Mouse (Mus musculus): ENCODE results near the gene Nlgn2. TPM values are rescaled to one million over a fixed set of nuclear protein-coding genes. Genes with fewer than 3 reads are reported as not detected.

The Nlgn2 gene
- polyA plus RNA-seq, 1 experiment from 2014 or later, result 20.9 TPM

DNA sequence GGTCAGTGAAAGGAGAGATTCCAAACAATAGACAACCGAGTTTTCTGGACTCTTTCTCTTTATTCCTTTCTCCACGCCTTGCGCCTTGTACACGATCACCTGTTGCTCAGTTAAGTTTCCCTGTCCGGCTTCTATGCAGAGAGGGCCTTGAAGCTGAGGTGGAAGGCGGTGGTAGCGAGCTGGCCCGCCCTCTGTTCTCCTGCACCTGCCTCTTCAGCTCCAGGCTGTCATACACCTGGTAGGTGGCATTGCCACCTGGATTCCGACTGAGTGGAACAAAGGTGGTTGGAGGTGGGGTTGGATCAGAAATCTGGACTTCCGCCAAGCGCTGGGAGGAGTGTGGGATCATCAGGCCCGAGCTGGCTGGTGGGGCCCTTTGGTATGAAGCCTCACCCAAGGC is 21.1 kb downstream of the Nlgn2 start:
- Histone ChIP-seq H3K27me3 (no peaks in the 10 kb centered on the region), H3K27ac (replicated peaks) (no peak overlapping the region), H3K9me3 (no peaks in the 10 kb centered on the region), H3K36me3 (no peaks in the 10 kb centered on the region), H3K9ac (replicated peaks) (no peak overlapping the region), H3K4me3 (no peak overlapping the region), H3K4me2 (replicated peaks) (no peak overlapping the region), H3K4me1 (no peaks in the 10 kb centered on the region)
- no peak for ATAC-seq (replicated peaks)
- 94% methylated on average over 12 of the region's 12 CpGs for WGBS

DNA sequence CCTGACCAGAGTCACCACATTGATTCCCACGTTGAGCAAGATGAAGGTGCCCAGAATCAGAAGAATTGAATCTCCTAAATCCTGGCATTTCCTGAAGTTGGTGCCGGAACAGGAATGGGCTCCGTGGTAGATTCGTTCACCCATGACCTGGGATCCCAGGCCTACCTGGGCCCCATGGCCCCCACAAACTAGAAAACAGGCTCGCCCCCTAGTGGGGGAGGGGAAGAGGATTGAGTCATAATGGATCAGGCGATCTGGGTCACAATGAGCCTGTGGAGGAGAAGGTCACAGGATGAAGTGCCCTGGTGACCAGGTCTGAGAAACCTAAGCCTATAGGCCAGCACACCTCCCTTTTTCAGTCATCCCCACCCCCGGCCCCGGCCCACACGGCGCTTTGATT is 22.4 kb downstream of the Nlgn2 start, which contains the start of gene Gm39566:
Gm39566 (minus strand) TSS at position 144 of the 400 bp plus-strand sequence.
- Histone ChIP-seq H3K4me2 (replicated peaks) (no peak within 1 kb of the TSS), H3K4me1 (no peaks in the 10 kb centered on the region), H3K27ac (replicated peaks) (no peak within 1 kb of the TSS), H3K27me3 (no peaks in the 10 kb centered on the region), H3K9me3 (no peaks in the 10 kb centered on the region), H3K36me3 (no peaks in the 10 kb centered on the region), H3K9ac (replicated peaks) (no peak within 1 kb of the TSS), H3K4me3 (no peak within 1 kb of the TSS)
- 65% methylated on average over 10 of the region's 10 CpGs for WGBS
- ATAC-seq (replicated peaks), result no peak

DNA sequence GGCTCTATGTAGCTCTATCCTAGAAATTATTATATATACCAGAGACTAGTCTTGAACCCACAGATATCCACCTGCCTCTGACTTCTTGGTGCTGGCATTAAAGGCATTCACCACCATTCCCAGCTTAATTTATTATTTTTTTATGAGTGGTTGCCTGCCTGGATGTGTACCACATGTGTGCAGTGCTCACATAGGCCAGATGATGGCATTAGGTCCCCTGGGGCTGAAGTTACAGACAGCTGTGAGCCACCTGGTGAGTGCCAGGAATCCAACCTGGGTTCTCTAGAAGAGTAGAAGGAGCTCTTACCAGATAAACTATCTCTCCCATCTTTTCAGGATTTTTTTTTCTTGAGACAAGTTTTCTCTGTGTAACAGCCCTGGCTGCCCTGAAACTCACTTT is 27.3 kb downstream of the Nlgn2 start:
- Histone ChIP-seq H3K9ac (replicated peaks) (no peak overlapping the region), H3K9me3 (no peaks in the 10 kb centered on the region), H3K36me3 (no peaks in the 10 kb centered on the region), H3K4me2 (replicated peaks) (no peak overlapping the region), H3K4me3 (no peak overlapping the region), H3K4me1 (0 out of 2 replicates have a peak, but pooled peaks cover 3% of the 10 kb centered on the region), H3K27ac (replicated peaks) (no peak overlapping the region), H3K27me3 (peaks cover 11% of the 10 kb centered on the region)
- no peak for ATAC-seq (replicated peaks)

DNA sequence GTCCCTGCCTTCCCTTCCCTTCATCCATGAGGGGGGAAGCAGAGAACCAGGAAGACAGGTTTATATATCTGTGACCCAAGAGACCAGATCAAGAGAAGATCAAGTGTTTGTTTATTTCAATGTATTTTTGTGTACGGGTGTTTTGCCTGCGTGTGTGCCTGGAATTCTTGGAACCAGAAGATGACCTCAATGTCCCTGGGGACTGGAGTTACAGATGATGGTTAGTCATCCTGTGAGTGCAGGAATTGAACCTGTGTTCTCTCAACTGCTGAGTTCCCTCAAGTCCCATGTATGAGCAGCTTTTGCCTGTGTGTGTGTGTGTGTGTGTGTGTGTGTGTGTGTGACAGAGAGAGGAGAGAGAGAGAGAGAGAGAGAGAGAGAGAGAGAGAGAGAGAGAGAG is 29.9 kb downstream of the Nlgn2 start:
- no peak overlapping the region for H3K4me2 ChIP-seq (replicated peaks)
- no peaks in the 10 kb centered on the region for H3K36me3 ChIP-seq
- H3K27ac ChIP-seq (replicated peaks), result no peak overlapping the region
- H3K4me3 ChIP-seq, result no peak overlapping the region
- no peaks in the 10 kb centered on the region for H3K9me3 ChIP-seq
- H3K9ac ChIP-seq (replicated peaks), result no peak overlapping the region
- H3K27me3 ChIP-seq, result peaks cover 19% of the 10 kb centered on the region
- WGBS, result 86% methylated on average over 2 of the region's 2 CpGs
- H3K4me1 ChIP-seq, result peaks cover 29% of the 10 kb centered on the region
- no peak for ATAC-seq (replicated peaks)

DNA sequence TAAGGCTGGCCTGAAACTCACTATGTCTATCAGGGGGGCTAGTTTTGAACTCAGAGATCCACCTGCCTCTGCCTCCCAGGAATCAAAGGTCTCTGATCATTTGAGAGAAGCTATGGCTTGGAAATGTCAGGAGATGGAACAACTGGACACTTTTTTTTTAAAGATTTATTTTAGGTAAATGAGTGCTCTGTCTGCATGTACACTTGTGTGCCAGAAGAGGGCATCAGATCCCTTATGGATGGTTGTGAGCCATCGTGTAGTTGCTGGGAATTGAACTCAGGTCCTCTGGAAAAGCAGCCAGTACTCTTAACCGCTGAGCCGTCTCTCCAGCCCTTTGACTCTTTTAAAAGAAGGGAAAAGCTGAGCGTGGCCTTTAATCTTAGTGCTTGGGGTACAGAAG is 31.2 kb downstream of the Nlgn2 start:
- no peak overlapping the region for H3K4me2 ChIP-seq (replicated peaks)
- no peaks in the 10 kb centered on the region for H3K9me3 ChIP-seq
- peaks cover 42% of the 10 kb centered on the region for H3K4me1 ChIP-seq
- H3K27me3 ChIP-seq, result peaks cover 19% of the 10 kb centered on the region
- H3K4me3 ChIP-seq, result no peak overlapping the region
- 84% methylated on average over 4 of the region's 4 CpGs for WGBS
- H3K9ac ChIP-seq (replicated peaks), result no peak overlapping the region
- no peaks in the 10 kb centered on the region for H3K36me3 ChIP-seq
- no peak for ATAC-seq (replicated peaks)
- H3K27ac ChIP-seq (replicated peaks), result no peak overlapping the region

DNA sequence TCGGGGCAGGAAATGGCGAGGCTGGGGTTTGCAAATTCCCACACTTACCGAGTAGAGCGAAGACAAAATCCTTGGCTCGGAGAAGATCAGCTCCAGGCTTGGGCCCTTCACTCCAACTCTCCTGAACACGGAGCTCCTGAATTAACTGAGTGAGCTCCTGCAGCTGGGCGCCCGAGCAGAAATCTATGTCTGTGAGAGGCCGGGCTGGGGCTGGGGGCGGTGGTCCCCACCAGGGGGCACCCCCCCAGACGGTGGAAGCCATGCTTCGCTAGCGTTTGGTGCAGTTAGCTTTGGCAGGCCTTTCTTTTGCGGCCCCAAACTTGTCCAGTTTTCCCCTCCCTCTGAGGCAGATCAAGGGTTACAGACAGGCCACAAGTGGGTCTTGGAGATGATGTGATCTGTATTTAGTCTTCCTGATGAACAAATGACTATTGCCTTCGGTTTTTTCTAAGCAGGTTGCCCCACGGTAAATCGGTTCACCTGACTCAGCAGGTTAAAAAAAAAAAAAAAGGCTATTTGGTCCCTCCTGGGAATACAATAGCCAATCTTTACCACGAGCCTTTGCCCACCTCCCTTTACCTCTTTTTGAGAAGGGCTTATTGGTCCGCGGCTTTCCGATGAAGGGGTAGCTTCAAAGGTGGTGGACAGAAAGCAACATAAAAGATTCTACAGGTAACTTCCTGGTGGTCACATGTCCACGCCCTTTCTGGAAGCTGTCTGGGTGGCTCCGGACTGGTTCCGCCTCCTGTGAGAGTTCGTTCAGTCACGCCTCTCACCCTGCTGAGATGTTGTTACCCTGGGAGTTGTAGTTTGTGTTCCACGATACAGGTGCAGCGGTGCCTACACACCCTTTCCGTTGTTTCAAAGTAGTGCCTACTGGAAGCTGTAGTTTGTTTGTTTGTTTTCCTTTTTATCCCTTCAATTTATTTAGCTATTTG is 32.3 kb downstream of the Nlgn2 start, which contains the start of gene Tmem102:
Tmem102 (minus strand) TSS at position 653 of the 938 bp plus-strand sequence.
- H3K27ac ChIP-seq (replicated peaks), result no peak within 1 kb of the TSS
- H3K9ac ChIP-seq (replicated peaks), result no peak within 1 kb of the TSS
- H3K4me1 ChIP-seq, result peaks cover 46% of the 10 kb centered on the region
- H3K4me3 ChIP-seq, result 0 out of 2 replicates have a peak within 1 kb of the TSS, but pooled peaks have one; percentile 68
- H3K27me3 ChIP-seq, result peaks cover 19% of the 10 kb centered on the region
- no peaks in the 10 kb centered on the region for H3K36me3 ChIP-seq
- H3K9me3 ChIP-seq, result no peaks in the 10 kb centered on the region
- H3K4me2 ChIP-seq (replicated peaks), result peak within 1 kb of the TSS; percentile 98
- ATAC-seq (replicated peaks), result no peak
- WGBS, result 4% methylated on average over 29 of the region's 29 CpGs

DNA sequence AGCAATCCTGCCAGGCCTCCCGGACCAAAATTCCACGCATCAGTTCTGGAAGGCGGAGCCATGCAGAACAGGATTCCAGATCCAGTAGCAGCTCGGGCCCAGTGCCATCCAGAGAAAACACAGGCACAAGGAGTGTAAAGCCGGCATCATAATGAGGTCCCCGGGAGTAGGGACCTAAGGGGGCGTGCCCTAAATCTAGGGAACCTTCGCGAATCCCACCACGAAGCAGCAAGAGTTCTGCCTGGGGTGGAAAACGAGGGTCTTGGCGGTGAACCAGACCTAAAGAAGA is 33.0 kb downstream of the Nlgn2 start:
- H3K9me3 ChIP-seq, result no peaks in the 10 kb centered on the region
- 0 out of 2 replicates have a peak overlapping the region, but pooled peaks have one; percentile 68 for H3K4me3 ChIP-seq
- H3K36me3 ChIP-seq, result no peaks in the 10 kb centered on the region
- H3K4me1 ChIP-seq, result peaks cover 53% of the 10 kb centered on the region
- no peak overlapping the region for H3K27ac ChIP-seq (replicated peaks)
- peak overlapping the region; percentile 98 for H3K4me2 ChIP-seq (replicated peaks)
- no peak for ATAC-seq (replicated peaks)
- H3K27me3 ChIP-seq, result peaks cover 19% of the 10 kb centered on the region
- 6% methylated on average over 12 of the region's 12 CpGs for WGBS
- H3K9ac ChIP-seq (replicated peaks), result no peak overlapping the region

DNA sequence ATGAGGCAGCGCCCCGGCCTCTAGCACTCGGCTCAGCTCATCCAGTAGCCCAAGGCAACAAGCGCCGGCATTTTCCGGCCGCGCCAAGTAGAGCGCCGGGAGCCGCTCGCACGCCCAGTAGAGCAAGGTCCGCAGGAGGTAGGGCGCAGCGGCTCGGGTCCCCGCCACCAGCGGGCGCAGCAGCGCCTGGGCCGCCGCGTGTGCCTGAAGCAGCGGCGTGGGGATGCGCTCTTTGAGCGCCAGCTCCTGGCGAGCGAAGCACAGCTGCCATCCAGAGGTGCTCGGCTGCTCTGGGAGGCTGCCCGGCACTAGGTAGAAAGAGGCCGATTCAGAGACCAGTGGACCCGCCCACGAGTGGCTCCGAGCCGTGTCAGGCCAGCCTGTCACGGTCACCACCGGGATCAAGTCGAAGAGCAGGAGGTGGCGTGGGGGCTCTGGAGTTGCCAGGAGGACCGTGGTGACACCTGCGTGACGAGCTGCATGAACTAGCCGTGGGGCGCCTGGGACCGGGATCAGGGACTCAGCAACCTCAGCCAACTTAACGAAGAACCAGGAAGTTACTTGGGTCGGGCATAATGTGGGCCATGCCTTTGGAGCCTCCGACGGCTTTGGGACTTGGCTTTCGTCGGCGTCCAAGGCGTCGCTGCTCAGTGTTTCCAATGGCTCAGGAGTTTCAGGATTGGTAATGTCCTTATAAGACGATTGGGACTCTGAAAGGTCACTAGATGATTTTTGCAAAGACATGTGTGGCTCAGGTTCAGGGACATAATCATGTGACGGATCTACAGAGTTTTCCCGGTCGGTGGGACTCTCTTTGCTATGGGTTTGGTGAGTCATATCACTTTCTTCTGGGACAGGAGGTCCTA is 33.6 kb downstream of the Nlgn2 start:
- H3K9ac ChIP-seq (replicated peaks), result peak overlapping the region; percentile 76
- H3K36me3 ChIP-seq, result no peaks in the 10 kb centered on the region
- 1% methylated on average over 60 of the region's 60 CpGs for WGBS
- peak; percentile 27; the same call in 1 of the 2 replicates for ATAC-seq (replicated peaks)
- peak overlapping the region; percentile 98 for H3K4me2 ChIP-seq (replicated peaks)
- peaks cover 19% of the 10 kb centered on the region for H3K27me3 ChIP-seq
- H3K27ac ChIP-seq (replicated peaks), result peak overlapping the region; percentile 98; the same call in 1 of the 2 replicates
- H3K4me3 ChIP-seq, result peak overlapping the region; percentile 68
- peaks cover 59% of the 10 kb centered on the region for H3K4me1 ChIP-seq
- no peaks in the 10 kb centered on the region for H3K9me3 ChIP-seq

DNA sequence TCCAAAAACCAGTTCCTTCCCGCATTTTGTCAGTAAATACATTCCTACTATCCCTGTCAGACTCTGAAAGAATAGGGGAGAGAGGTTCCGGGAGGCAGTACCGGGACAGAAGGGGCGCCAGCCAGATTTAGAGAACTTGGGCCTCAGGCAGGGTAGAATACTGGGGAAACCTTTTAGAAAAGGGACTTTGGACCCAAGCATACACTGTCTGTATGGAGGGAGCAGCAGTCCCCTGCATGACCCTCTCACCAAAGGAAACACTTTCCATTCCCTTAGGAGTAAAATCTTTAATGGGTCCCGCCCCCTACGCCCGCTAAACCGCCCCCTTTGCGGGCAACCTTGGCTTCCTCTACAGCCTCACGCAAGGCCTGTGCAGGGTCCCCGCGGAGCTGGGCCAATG is 34.3 kb downstream of the Nlgn2 start:
- H3K27ac ChIP-seq (replicated peaks), result peak overlapping the region; percentile 98
- peak overlapping the region; percentile 76 for H3K9ac ChIP-seq (replicated peaks)
- under 1% methylated on average over 12 of the region's 12 CpGs for WGBS
- peaks cover 19% of the 10 kb centered on the region for H3K27me3 ChIP-seq
- no peaks in the 10 kb centered on the region for H3K36me3 ChIP-seq
- peaks cover 62% of the 10 kb centered on the region for H3K4me1 ChIP-seq
- H3K4me3 ChIP-seq, result peak overlapping the region; percentile 68
- H3K9me3 ChIP-seq, result no peaks in the 10 kb centered on the region
- H3K4me2 ChIP-seq (replicated peaks), result peak overlapping the region; percentile 98
- ATAC-seq (replicated peaks), result peak; percentile 1; the same call in 1 of the 2 replicates

DNA sequence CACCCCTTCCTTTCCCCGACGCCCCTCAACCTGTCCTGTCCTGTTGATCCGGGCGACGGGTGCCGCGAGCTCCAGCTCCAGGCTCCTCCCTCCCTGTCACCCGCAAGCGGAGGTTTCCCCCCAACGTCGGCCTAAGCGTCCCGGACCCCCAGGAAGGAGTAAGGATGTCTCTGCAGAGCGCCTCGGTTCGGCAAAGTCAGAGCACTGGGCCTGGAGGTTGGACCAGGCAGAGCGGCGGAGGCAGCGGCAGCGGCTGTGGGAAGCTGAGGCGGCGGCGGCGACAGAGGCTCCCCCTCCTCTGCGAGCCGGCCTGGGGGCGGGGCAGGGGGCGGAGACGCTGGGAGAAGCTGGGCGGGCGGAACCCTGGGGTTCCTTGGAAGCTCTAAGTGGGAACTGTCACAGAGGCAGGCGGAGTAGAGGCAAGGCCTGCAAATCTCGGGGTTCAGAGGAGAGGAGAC is 34.9 kb downstream of the Nlgn2 start:
- Histone ChIP-seq H3K4me2 (replicated peaks) (peak overlapping the region; percentile 98), H3K4me3 (peak overlapping the region; percentile 68), H3K9ac (replicated peaks) (peak overlapping the region; percentile 76), H3K4me1 (peaks cover 62% of the 10 kb centered on the region), H3K27ac (replicated peaks) (peak overlapping the region; percentile 98), H3K9me3 (no peaks in the 10 kb centered on the region), H3K36me3 (no peaks in the 10 kb centered on the region), H3K27me3 (peaks cover 19% of the 10 kb centered on the region)
- under 1% methylated on average over 33 of the region's 33 CpGs for WGBS
- peak; percentile 18; the same call in 1 of the 2 replicates for ATAC-seq (replicated peaks)

DNA sequence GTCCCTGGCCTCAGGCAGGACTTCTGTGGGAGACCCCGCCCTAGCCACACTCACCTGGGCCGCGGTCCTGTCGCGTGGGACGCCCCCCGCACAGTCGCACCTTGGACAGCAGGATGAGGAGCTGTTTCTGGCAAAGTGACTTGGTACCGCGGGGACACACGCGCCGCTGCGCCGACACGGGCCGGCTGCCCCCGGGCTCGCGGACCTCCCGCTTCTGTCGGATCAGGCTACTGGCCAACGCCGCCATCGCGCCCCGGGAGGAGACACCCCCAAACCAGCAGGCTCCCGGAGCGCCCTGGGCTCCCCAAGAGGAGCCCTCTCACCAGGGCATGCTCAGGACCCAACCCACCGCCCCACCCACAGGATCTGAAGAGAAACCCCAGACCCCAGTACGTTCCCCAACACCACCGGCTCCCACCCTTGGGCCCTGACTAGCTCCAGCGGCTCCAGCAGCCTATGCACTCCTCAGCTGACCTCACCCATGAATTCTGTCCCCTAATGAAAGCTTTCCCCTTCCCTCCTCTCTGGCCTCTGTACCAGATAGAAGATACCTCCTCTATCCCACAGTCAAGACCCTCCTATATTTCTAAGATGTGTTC is 36.1 kb downstream of the Nlgn2 start, which contains the start of gene Fgf11:
Fgf11 (minus strand) TSS at position 479 of the 599 bp plus-strand sequence.
- Histone ChIP-seq H3K4me2 (replicated peaks) (peak within 1 kb of the TSS; percentile 98), H3K9ac (replicated peaks) (peak within 1 kb of the TSS; percentile 76), H3K27me3 (peaks cover 19% of the 10 kb centered on the region), H3K4me3 (peak within 1 kb of the TSS; percentile 68), H3K4me1 (peaks cover 62% of the 10 kb centered on the region), H3K27ac (replicated peaks) (peak within 1 kb of the TSS; percentile 98), H3K9me3 (no peaks in the 10 kb centered on the region), H3K36me3 (no peaks in the 10 kb centered on the region)
- WGBS, result under 1% methylated on average over 33 of the region's 33 CpGs
- no peak for ATAC-seq (replicated peaks)

Measured in forebrain, embryonic 15.5 days (tissue).